Mouse (Mus musculus) forebrain, embryonic 16.5 days (tissue): Measurements from ENCODE around the gene Pde2a. TPM values are rescaled to one million over a fixed set of nuclear protein-coding genes. Genes with fewer than 3 reads are reported as not detected.

ENCODE experiments used
- ATAC-seq: fragments of 200-750 bp; cut with Nextera tagmentation; 2 replicates; pipeline ENCODE4 v1.8.0; 2017; ENCODE audit warnings: mild to moderate bottlenecking, moderate library complexity
- H3K27ac ChIP-seq: fragments of 300-500 bp; sonication (generic); 2 replicates; pipeline ENCODE4 v1.5.1; 2014; ENCODE audit warnings: low read length, control low read depth
- H3K27me3 ChIP-seq: fragments of 300-500 bp; sonication (generic); replicated peaks from 2 replicates; pipeline ENCODE4 v1.6.1; 2014; ENCODE audit warnings: low read length; ENCODE audit not compliant: control insufficient read depth, insufficient read depth
- H3K36me3 ChIP-seq: fragments of 300-500 bp; sonication (generic); 2 replicates; pipeline ENCODE4 v1.6.1; 2014; ENCODE audit not compliant: control insufficient read depth, insufficient read depth
- H3K4me1 ChIP-seq: fragments of 300-500 bp; sonication (generic); replicated peaks from 2 replicates; pipeline ENCODE4 v1.6.1; 2014; ENCODE audit warnings: low read length; ENCODE audit not compliant: control insufficient read depth, insufficient read depth
- H3K4me2 ChIP-seq: fragments of 300-500 bp; sonication (generic); 2 replicates; pipeline ENCODE4 v1.6.1; 2014; ENCODE audit warnings: mild to moderate bottlenecking, low read length, control low read depth
- H3K4me3 ChIP-seq: fragments of 300-500 bp; sonication (generic); replicated peaks from 2 replicates; pipeline ENCODE4 v1.5.1; 2014; ENCODE audit warnings: mild to moderate bottlenecking, low read length, control low read depth
- H3K9ac ChIP-seq: fragments of 300-500 bp; sonication (generic); replicated peaks from 2 replicates; pipeline ENCODE4 v1.6.1; 2014; ENCODE audit warnings: low read depth, low read length, control low read depth
- H3K9me3 ChIP-seq: fragments of 300-500 bp; sonication (generic); 2 replicates; pipeline ENCODE4 v1.6.1; 2016; ENCODE audit warnings: low read length; ENCODE audit not compliant: control insufficient read depth
- WGBS: fragments of 180-500 bp; shearing (Covaris S2); extraction: QIAGEN DNeasy Blood & Tissue Kit; methylation state at CpG from one replicate; pipeline ENCODE4 v1.1.7; 2014; 5-methylcytosine and 5-hydroxymethylcytosine counted together
- polyA plus RNA-seq: library from polyadenylated mRNA; unstranded; fragments of >200 nt; fragmentation: Nextera tagmentation; extraction: Ambion mirVana; gene quantifications from 2 replicates; pipeline ENCODE4 v1.2.1, GENCODE M21; 2015

Gene Pde2a
- polyA plus RNA-seq, 1 experiment from 2014 or later, result 58.6 TPM

GRCm38 (mm10) chr7:101503351-101503750, 81.9 kb downstream of the Pde2a start:
- 24% methylated on average over 8 of the region's 8 CpGs for WGBS
- H3K9me3 ChIP-seq, result no peaks in the 10 kb centered on the region
- H3K4me2 ChIP-seq, result no peak overlapping the region
- no peak overlapping the region for H3K9ac ChIP-seq
- no peaks in the 10 kb centered on the region; the same call in 1 of the 2 replicates for H3K36me3 ChIP-seq
- H3K4me3 ChIP-seq, result no peak overlapping the region
- ATAC-seq, result no peak
- peaks cover 3% of the 10 kb centered on the region for H3K27me3 ChIP-seq
- peaks cover 4% of the 10 kb centered on the region; the same call in 1 of the 2 replicates for H3K4me1 ChIP-seq
- no peak overlapping the region for H3K27ac ChIP-seq

- H3K9ac ChIP-seq, result no peak overlapping the region
- no peaks in the 10 kb centered on the region for H3K9me3 ChIP-seq
- peaks cover 4% of the 10 kb centered on the region; the same call in 1 of the 2 replicates for H3K4me1 ChIP-seq
- peaks cover 3% of the 10 kb centered on the region for H3K27me3 ChIP-seq
- H3K4me2 ChIP-seq, result no peak overlapping the region
- H3K4me3 ChIP-seq, result no peak overlapping the region
- 39% methylated on average over 7 of the region's 7 CpGs for WGBS
- no peaks in the 10 kb centered on the region; the same call in 1 of the 2 replicates for H3K36me3 ChIP-seq
- H3K27ac ChIP-seq, result no peak overlapping the region
- ATAC-seq, result no peak
Measured at GRCm38 (mm10) chr7:101503803-101504202, 82.3 kb downstream of the Pde2a start.

DNA sequence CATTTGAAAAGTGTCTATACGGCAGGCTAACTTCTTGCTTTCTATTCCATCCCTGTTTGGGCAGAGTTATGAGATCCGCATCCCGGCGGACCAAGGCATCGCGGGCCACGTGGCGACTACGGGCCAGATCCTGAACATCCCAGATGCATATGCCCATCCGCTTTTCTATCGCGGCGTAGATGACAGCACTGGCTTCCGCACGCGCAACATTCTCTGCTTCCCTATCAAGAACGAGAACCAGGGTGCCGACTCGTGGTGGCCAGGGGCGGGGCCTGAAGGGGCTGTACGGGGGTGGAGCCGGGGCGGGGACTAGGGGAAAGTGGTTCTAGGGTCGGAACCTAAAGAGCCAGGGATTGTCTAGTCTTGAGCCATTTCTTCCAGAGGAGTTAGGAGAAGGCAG, 83.0 kb downstream of the Pde2a start:
- Histone ChIP-seq H3K27me3 (peaks cover 3% of the 10 kb centered on the region), H3K9me3 (no peaks in the 10 kb centered on the region), H3K4me1 (no peaks in the 10 kb centered on the region), H3K27ac (no peak overlapping the region), H3K9ac (no peak overlapping the region), H3K4me2 (peak overlapping the region; percentile 49), H3K36me3 (no peaks in the 10 kb centered on the region; the same call in 1 of the 2 replicates), H3K4me3 (peak overlapping the region; percentile 25)
- 4% methylated on average over 24 of the region's 24 CpGs for WGBS
- ATAC-seq, result peak; percentile 34; the same call in 1 of the 2 replicates

DNA sequence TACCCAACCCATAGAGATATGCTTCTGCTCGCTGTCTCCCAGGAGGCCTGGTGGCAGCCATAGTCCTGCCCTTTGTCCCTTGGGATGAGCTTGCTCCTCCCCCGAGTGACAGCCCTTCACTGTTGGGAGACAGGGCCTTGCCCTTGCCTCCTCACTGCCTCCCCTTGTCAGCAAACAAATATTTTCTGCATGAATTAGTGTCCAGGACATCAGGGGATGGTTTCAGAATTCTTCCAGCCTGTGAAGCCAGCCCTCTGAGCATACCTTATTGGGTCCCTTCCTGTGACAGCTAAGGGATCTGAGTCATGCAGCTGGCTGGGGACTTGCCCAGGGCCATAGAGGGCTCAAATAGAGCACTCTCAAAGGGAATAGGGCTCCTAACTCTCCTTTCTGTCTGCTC, 87.7 kb downstream of the Pde2a start:
- H3K4me2 ChIP-seq, result no peak overlapping the region
- no peaks in the 10 kb centered on the region for H3K9me3 ChIP-seq
- 58% methylated on average over 2 of the region's 2 CpGs for WGBS
- no peak overlapping the region for H3K9ac ChIP-seq
- H3K4me3 ChIP-seq, result no peak overlapping the region
- H3K27me3 ChIP-seq, result peaks cover 3% of the 10 kb centered on the region; the same call in 1 of the 2 replicates
- no peak overlapping the region for H3K27ac ChIP-seq
- peaks cover 9% of the 10 kb centered on the region for H3K4me1 ChIP-seq
- H3K36me3 ChIP-seq, result no peaks in the 10 kb centered on the region; the same call in 1 of the 2 replicates
- ATAC-seq, result no peak

GRCm38 (mm10) chr7:101513655-101514054, 92.2 kb downstream of the Pde2a start:
- H3K4me2 ChIP-seq, result no peak overlapping the region
- H3K9ac ChIP-seq, result no peak overlapping the region
- H3K9me3 ChIP-seq, result no peaks in the 10 kb centered on the region
- 22% methylated on average over 7 of the region's 7 CpGs for WGBS
- peak; percentile 69 for ATAC-seq
- H3K27me3 ChIP-seq, result no peaks in the 10 kb centered on the region
- no peak overlapping the region for H3K27ac ChIP-seq
- H3K4me3 ChIP-seq, result no peak overlapping the region
- no peaks in the 10 kb centered on the region for H3K36me3 ChIP-seq
- peaks cover 9% of the 10 kb centered on the region for H3K4me1 ChIP-seq

DNA sequence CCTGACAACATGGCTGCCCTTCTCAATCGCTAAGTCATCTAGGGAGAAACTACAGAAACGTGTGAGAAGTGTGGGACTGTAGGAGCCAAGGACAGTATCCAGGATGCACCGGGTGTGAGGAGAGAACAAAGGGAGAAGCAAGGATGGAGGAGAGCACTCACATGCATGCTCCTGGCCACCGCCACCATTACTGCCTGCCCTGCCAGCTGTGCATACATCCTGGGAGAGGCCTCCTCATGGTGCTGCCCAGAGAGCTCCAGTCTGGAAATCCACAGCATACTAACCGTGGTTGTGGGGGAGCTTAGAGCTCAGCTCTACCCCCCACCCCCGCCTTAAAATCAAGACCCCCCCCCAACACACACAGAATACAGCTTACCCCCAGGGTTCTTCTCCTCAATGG, 93.3 kb downstream of the Pde2a start:
- Histone ChIP-seq H3K36me3 (no peaks in the 10 kb centered on the region), H3K27ac (peak overlapping the region; percentile 39), H3K4me1 (peaks cover 9% of the 10 kb centered on the region), H3K4me2 (no peak overlapping the region), H3K4me3 (no peak overlapping the region), H3K27me3 (no peaks in the 10 kb centered on the region), H3K9me3 (no peaks in the 10 kb centered on the region), H3K9ac (no peak overlapping the region)
- ATAC-seq, result 0 out of 2 replicates have a peak, but pooled peaks have one; percentile 34
- WGBS, result 75% methylated on average over 6 of the region's 6 CpGs

DNA sequence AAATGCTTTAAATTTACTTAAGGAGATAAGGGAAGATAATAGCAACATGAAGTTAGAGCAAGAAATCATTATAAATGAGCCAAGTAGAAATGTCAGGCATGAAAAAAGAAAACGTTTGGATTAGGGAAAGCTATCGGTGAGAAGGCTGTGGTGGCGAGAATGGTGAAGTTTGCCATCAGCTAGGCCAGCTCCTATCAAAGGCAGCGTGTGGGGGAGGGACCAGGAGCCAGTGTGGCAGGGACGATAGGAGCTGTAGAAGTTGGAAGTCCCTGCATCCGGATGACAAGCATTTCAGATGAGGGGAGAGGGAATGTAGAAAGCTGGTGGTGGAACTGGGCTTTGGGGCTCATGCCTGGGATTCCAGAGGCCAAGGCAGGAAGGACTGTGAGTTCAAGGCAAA, 93.8 kb downstream of the Pde2a start:
- no peak overlapping the region for H3K4me3 ChIP-seq
- WGBS, result 52% methylated on average over 6 of the region's 6 CpGs
- H3K36me3 ChIP-seq, result no peaks in the 10 kb centered on the region
- ATAC-seq, result no peak
- H3K4me2 ChIP-seq, result no peak overlapping the region
- H3K27ac ChIP-seq, result peak overlapping the region; percentile 47; the same call in 1 of the 2 replicates
- H3K4me1 ChIP-seq, result peaks cover 9% of the 10 kb centered on the region
- no peaks in the 10 kb centered on the region for H3K27me3 ChIP-seq
- H3K9ac ChIP-seq, result no peak overlapping the region
- no peaks in the 10 kb centered on the region for H3K9me3 ChIP-seq

DNA sequence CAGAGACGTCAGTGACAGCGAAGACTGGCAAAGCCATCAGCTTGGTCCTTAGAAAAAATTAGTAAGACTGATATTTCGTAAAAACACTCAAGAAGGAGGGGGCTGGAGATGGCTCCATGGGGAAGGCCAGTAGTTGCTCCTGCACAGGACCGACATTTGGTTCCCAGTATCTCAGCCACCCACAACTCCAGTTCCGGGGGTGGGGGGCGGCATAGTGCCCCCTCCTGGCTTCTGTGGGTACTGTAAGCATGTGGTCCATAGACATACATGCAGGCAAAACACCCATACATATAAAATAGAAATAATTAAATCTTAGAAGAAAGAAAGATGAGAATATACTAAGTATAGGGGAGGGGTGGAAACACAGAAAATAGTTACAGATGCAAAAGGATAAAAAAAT, 95.0 kb downstream of the Pde2a start:
- Histone ChIP-seq H3K36me3 (no peaks in the 10 kb centered on the region), H3K4me3 (no peak overlapping the region), H3K9ac (no peak overlapping the region), H3K4me2 (no peak overlapping the region), H3K4me1 (peaks cover 9% of the 10 kb centered on the region), H3K27ac (no peak overlapping the region), H3K27me3 (no peaks in the 10 kb centered on the region), H3K9me3 (no peaks in the 10 kb centered on the region)
- no peak for ATAC-seq
- 66% methylated on average over 6 of the region's 6 CpGs for WGBS

DNA sequence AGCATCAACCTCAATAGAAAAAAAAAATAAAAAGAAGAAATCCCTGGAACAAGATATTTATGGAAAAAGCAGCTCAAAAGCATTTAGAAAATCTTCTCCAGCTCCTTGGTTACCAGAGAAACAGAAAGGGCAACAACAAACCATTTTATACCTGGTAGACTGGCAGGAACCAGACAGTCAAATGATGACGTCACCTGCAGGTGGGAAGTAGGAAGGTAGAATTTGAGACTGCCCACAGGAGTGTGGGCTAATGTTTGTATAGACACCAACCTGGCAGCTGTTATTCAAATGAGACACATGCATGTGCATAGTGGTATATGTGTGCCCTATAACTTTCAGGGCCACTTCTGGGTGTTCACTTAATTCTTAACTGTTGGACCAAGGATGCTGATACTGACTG, 100.2 kb downstream of the Pde2a start:
- no peaks in the 10 kb centered on the region for H3K27me3 ChIP-seq
- H3K4me3 ChIP-seq, result no peak overlapping the region
- H3K27ac ChIP-seq, result no peak overlapping the region
- H3K4me1 ChIP-seq, result no peaks in the 10 kb centered on the region
- WGBS, result 80% methylated on average over 1 of the region's 1 CpGs
- no peaks in the 10 kb centered on the region for H3K36me3 ChIP-seq
- H3K9me3 ChIP-seq, result no peaks in the 10 kb centered on the region
- ATAC-seq, result no peak
- H3K9ac ChIP-seq, result no peak overlapping the region
- H3K4me2 ChIP-seq, result no peak overlapping the region

DNA sequence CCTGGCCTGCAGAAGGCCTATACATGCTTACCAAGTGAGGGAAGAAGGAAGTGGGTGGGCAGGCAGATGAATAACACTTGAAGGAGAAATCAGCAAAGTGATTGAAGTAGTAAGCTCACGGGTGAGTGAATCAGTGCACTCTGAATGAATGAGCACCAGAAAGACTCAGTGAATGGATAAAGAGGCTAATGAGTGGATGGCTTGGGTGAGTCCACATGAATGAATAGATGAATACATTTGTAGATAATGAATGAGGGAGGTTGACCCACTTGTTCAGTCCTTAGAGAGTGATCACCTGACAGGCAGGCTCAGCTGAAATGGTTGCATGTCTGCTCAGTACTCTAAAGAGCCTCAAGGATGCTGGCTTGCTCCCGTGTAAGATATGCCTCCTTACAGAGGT, 101.7 kb downstream of the Pde2a start:
- Histone ChIP-seq H3K27ac (no peak overlapping the region), H3K4me3 (no peak overlapping the region), H3K4me1 (no peaks in the 10 kb centered on the region), H3K36me3 (no peaks in the 10 kb centered on the region), H3K9me3 (no peaks in the 10 kb centered on the region), H3K27me3 (no peaks in the 10 kb centered on the region), H3K4me2 (no peak overlapping the region), H3K9ac (no peak overlapping the region)
- WGBS, result 8% methylated on average over 2 of the region's 2 CpGs
- ATAC-seq, result peak; percentile 63
